Mouse (Mus musculus) limb, embryonic 10.5 days (tissue): ENCODE measurements around the gene Aff3. TPM values are rescaled to one million over a fixed set of nuclear protein-coding genes. Genes with fewer than 3 reads are reported as not detected.
A peak's percentile ranks its signal among the peaks of the same experiment; 100 is the strongest.

Experiments used
- DNase-seq: peaks from one replicate; pipeline ENCODE4 v3.0.0-alpha.2; 2017; ENCODE audit warnings: low spot score
- H3K27ac ChIP-seq: fragments of 300-500 bp; sonication (generic); 2 replicates; pipeline ENCODE4 v1.5.1; 2016; ENCODE audit warnings: mild to moderate bottlenecking
- H3K27me3 ChIP-seq: fragments of 300-500 bp; sonication (generic); 2 replicates; pipeline ENCODE4 v1.6.1; 2016; ENCODE audit warnings: low read depth, mild to moderate bottlenecking; ENCODE audit not compliant: poor library complexity, severe bottlenecking
- H3K36me3 ChIP-seq: fragments of 300-500 bp; sonication (generic); 2 replicates; pipeline ENCODE4 v1.6.1; 2016; ENCODE audit warnings: mild to moderate bottlenecking, moderate library complexity
- H3K4me1 ChIP-seq: fragments of 300-500 bp; sonication (generic); 2 replicates; pipeline ENCODE4 v1.6.1; 2016
- H3K4me3 ChIP-seq: fragments of 300-500 bp; sonication (generic); 2 replicates; pipeline ENCODE4 v1.5.1; 2016; ENCODE audit warnings: mild to moderate bottlenecking, moderate library complexity
- H3K9me3 ChIP-seq: fragments of 300-500 bp; sonication (generic); replicated peaks from 2 replicates; pipeline ENCODE4 v1.6.1; 2016; ENCODE audit warnings: mild to moderate bottlenecking
- WGBS: fragments of 180-500 bp; shearing (Covaris S2); methylation state at CpG from one replicate; pipeline ENCODE4 v1.1.7; 2016; 5-methylcytosine and 5-hydroxymethylcytosine counted together
- polyA plus RNA-seq: library from polyadenylated mRNA; unstranded; fragments of >200 nt; fragmentation: Nextera tagmentation; extraction: Ambion mirVana; gene quantifications from 2 replicates; pipeline ENCODE4 v1.2.1, GENCODE M21; 2016

Aff3 gene
- polyA plus RNA-seq, 1 experiment from 2014 or later = 38.8 TPM

GRCm38 (mm10) chr1:38487884-38488283 lies 176.9 kb downstream of the Aff3 start:
- Histone ChIP-seq H3K27me3 (no peaks in the 10 kb centered on the region), H3K4me3 (no peak overlapping the region), H3K4me1 (peaks cover 11% of the 10 kb centered on the region; the same call in 1 of the 2 replicates), H3K36me3 (peaks cover 29% of the 10 kb centered on the region), H3K9me3 (no peaks in the 10 kb centered on the region), H3K27ac (no peak overlapping the region)
- DNase-seq = no peak
- 96% methylated on average over 2 of the region's 2 CpGs for WGBS

DNA sequence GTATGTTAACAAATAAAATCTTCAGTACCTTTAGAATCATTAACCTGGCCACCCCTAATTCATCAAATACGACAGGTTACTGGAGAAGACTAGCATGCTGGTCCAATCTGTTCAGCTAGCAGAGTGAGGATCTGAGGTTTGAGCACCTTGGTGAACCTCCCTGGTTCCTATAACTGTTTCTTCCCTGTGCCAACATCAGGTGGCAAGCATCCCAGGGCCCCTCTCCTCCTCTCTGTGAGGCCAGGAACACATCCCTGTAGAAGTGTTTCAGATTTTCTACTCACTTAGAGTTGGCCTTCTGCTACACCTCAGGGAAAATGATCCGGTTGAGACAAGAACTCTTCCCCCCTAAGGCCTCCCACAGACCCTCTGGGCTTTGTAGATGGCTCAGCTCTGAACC lies 181.6 kb downstream of the Aff3 start:
- Histone ChIP-seq H3K4me3 (no peak overlapping the region), H3K36me3 (peaks cover 33% of the 10 kb centered on the region), H3K27ac (no peak overlapping the region), H3K4me1 (peaks cover 13% of the 10 kb centered on the region; the same call in 1 of the 2 replicates), H3K9me3 (no peaks in the 10 kb centered on the region), H3K27me3 (no peaks in the 10 kb centered on the region)
- DNase-seq = no peak
- 72% methylated on average over 2 of the region's 2 CpGs for WGBS

- DNase-seq = no peak
- Histone ChIP-seq H3K27ac (no peak overlapping the region), H3K36me3 (peaks cover 36% of the 10 kb centered on the region), H3K9me3 (no peaks in the 10 kb centered on the region), H3K27me3 (no peaks in the 10 kb centered on the region), H3K4me3 (no peak overlapping the region), H3K4me1 (peaks cover 11% of the 10 kb centered on the region; the same call in 1 of the 2 replicates)
- WGBS = 55% methylated on average over 9 of the region's 9 CpGs
Measured at GRCm38 (mm10) chr1:38478246-38478743, 186.5 kb downstream of the Aff3 start.

GRCm38 (mm10) chr1:38470817-38471216 lies 193.9 kb downstream of the Aff3 start:
- Histone ChIP-seq H3K4me3 (no peak overlapping the region), H3K27ac (peak overlapping the region; percentile 50; the same call in 1 of the 2 replicates), H3K27me3 (no peaks in the 10 kb centered on the region), H3K4me1 (peaks cover 24% of the 10 kb centered on the region), H3K9me3 (no peaks in the 10 kb centered on the region), H3K36me3 (peaks cover 17% of the 10 kb centered on the region; the same call in 1 of the 2 replicates)
- WGBS = 57% methylated on average over 11 of the region's 11 CpGs
- no peak for DNase-seq

- WGBS = 72% methylated on average over 5 of the region's 5 CpGs
- H3K9me3 ChIP-seq = no peaks in the 10 kb centered on the region
- H3K27ac ChIP-seq = no peak overlapping the region
- no peak overlapping the region for H3K4me3 ChIP-seq
- H3K4me1 ChIP-seq = peaks cover 24% of the 10 kb centered on the region
- no peaks in the 10 kb centered on the region for H3K27me3 ChIP-seq
- peaks cover 15% of the 10 kb centered on the region; the same call in 1 of the 2 replicates for H3K36me3 ChIP-seq
- DNase-seq = no peak
Measured at GRCm38 (mm10) chr1:38470166-38470565, 194.6 kb downstream of the Aff3 start.

GRCm38 (mm10) chr1:38467305-38468083 lies 197.3 kb downstream of the Aff3 start:
- no peak overlapping the region for H3K4me3 ChIP-seq
- peaks cover 24% of the 10 kb centered on the region for H3K4me1 ChIP-seq
- DNase-seq = no peak
- H3K27me3 ChIP-seq = no peaks in the 10 kb centered on the region
- no peaks in the 10 kb centered on the region for H3K9me3 ChIP-seq
- 41% methylated on average over 7 of the region's 7 CpGs for WGBS
- H3K27ac ChIP-seq = no peak overlapping the region
- 0 out of 2 replicates have a peak, but pooled peaks cover 6% of the 10 kb centered on the region for H3K36me3 ChIP-seq

DNA sequence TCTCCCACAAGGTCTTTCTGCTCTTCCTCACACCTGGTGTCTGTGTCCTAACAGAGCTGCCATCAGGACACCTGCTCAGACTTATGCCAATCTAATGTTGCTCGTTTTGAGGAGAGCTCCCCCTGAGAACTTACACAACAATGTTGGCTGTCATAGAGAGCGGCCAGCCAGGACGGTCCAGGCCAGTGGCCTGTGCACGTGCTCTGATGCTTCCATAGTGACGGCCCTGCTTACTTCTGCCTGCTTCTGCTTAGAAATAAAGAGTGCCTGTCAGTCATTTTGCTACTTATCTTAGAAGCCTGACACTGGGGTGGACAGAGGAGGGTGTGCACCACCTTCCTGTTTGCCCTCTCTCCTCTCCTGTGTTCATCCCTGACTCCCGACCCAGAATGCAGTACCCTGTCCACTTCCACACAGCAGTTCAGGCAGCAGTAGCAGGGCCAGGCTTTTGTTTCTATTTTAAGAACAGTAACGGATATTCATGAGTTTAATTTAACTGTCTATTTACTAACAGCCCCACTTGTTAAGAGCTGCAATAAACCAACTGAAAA lies 208.0 kb downstream of the Aff3 start:
- no peak overlapping the region for H3K4me3 ChIP-seq

GRCm38 (mm10) chr1:38454921-38455320 lies 209.8 kb downstream of the Aff3 start:
- no peak for DNase-seq
- H3K4me1 ChIP-seq = peaks cover 32% of the 10 kb centered on the region
- no peaks in the 10 kb centered on the region for H3K27me3 ChIP-seq
- H3K4me3 ChIP-seq = no peak overlapping the region
- H3K27ac ChIP-seq = no peak overlapping the region
- 90% methylated on average over 8 of the region's 8 CpGs for WGBS
- no peaks in the 10 kb centered on the region for H3K9me3 ChIP-seq
- peaks cover 12% of the 10 kb centered on the region for H3K36me3 ChIP-seq

More for the DNA sequence above, 208.0 kb downstream of the Aff3 start:
- no peak for DNase-seq
- Histone ChIP-seq H3K9me3 (no peaks in the 10 kb centered on the region), H3K27ac (no peak overlapping the region), H3K27me3 (no peaks in the 10 kb centered on the region), H3K4me1 (peaks cover 15% of the 10 kb centered on the region; the same call in 1 of the 2 replicates), H3K36me3 (peaks cover 12% of the 10 kb centered on the region)
- WGBS = 83% methylated on average over 7 of the region's 7 CpGs

- H3K36me3 ChIP-seq = peaks cover 15% of the 10 kb centered on the region; the same call in 1 of the 2 replicates
- no peak overlapping the region for H3K4me3 ChIP-seq
- H3K27ac ChIP-seq = no peak overlapping the region
- WGBS = 93% methylated on average over 6 of the region's 6 CpGs
- no peaks in the 10 kb centered on the region for H3K27me3 ChIP-seq
- H3K9me3 ChIP-seq = no peaks in the 10 kb centered on the region
- peaks cover 46% of the 10 kb centered on the region for H3K4me1 ChIP-seq
- no peak for DNase-seq
Measured at GRCm38 (mm10) chr1:38451367-38451766, 213.4 kb downstream of the Aff3 start.

DNA sequence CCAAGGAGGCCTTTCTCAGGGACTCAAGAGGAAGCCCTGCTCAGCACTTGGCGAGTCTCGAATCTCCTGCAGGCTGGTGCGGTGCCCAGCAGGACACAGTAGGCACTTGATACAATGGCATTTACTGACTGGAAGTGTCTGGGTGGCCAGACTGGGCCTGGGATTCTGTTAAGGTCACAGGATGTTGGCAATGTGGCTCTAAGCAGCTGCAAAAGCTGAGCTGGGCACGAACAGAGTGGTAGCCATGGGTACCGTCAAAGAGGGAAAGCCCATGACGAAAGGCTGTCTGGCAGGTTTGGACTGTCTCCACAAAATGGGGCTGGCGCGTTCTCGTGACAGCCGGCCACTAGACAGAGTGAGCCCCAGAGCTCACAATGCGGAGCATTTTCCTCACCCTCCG lies 214.1 kb downstream of the Aff3 start:
- peaks cover 46% of the 10 kb centered on the region for H3K4me1 ChIP-seq
- 91% methylated on average over 12 of the region's 12 CpGs for WGBS
- peaks cover 15% of the 10 kb centered on the region; the same call in 1 of the 2 replicates for H3K36me3 ChIP-seq
- no peak for DNase-seq
- no peaks in the 10 kb centered on the region for H3K27me3 ChIP-seq
- H3K27ac ChIP-seq = peak overlapping the region; percentile 36
- no peaks in the 10 kb centered on the region for H3K9me3 ChIP-seq
- H3K4me3 ChIP-seq = no peak overlapping the region

GRCm38 (mm10) chr1:38449816-38450478 lies 214.8 kb downstream of the Aff3 start:
- Histone ChIP-seq H3K27me3 (no peaks in the 10 kb centered on the region), H3K27ac (no peak overlapping the region; the same call in 1 of the 2 replicates), H3K36me3 (peaks cover 9% of the 10 kb centered on the region; the same call in 1 of the 2 replicates), H3K4me1 (peaks cover 46% of the 10 kb centered on the region), H3K9me3 (no peaks in the 10 kb centered on the region), H3K4me3 (no peak overlapping the region)
- no peak for DNase-seq
- WGBS = 73% methylated on average over 7 of the region's 7 CpGs

GRCm38 (mm10) chr1:38448854-38449253 lies 215.9 kb downstream of the Aff3 start:
- Histone ChIP-seq H3K27ac (peak overlapping the region; percentile 51; the same call in 1 of the 2 replicates), H3K4me1 (peaks cover 46% of the 10 kb centered on the region), H3K27me3 (no peaks in the 10 kb centered on the region), H3K36me3 (peaks cover 9% of the 10 kb centered on the region; the same call in 1 of the 2 replicates), H3K4me3 (no peak overlapping the region), H3K9me3 (no peaks in the 10 kb centered on the region)
- no peak for DNase-seq
- 41% methylated on average over 3 of the region's 3 CpGs for WGBS
